In genomic region chr13:25023129-25023528, GRCm38 (mm10) we compare ENCODE assay signal across 29 mouse cellular contexts. TPM values are rescaled to one million over a fixed set of nuclear protein-coding genes. Genes with fewer than 3 reads are reported as not detected.
"Had no signal": no experiment of that assay in that cellular context is flagged by ENCODE, and none has a peak within 500 bp of the region (broad histone marks: within the 10 kb centered on the region; RNA-seq: fewer than 3 reads in every experiment).

No protein-coding gene starts in this region.

- H3K9ac ChIP-seq: embryonic facial prominence, embryonic 12.5 days; embryonic facial prominence, embryonic 13.5 days; embryonic facial prominence, embryonic 15.5 days; forebrain, embryonic 12.5 days; forebrain, embryonic 13.5 days; forebrain, embryonic 15.5 days; forebrain, postnatal 0 days; heart, embryonic 12.5 days had no signal

- H3K9me3 ChIP-seq: embryonic facial prominence, embryonic 10.5 days; embryonic facial prominence, embryonic 12.5 days; embryonic facial prominence, embryonic 13.5 days; embryonic facial prominence, embryonic 15.5 days; forebrain, embryonic 12.5 days; forebrain, embryonic 13.5 days; forebrain, embryonic 15.5 days; heart, embryonic 12.5 days had no signal

- ATAC-seq: forebrain, embryonic 13.5 days; forebrain, embryonic 14.5 days; forebrain, embryonic 15.5 days; forebrain, postnatal 0 days had no signal

- H3K4me2 ChIP-seq: embryonic facial prominence, embryonic 12.5 days; embryonic facial prominence, embryonic 13.5 days; embryonic facial prominence, embryonic 15.5 days; forebrain, embryonic 12.5 days; forebrain, embryonic 13.5 days; forebrain, embryonic 15.5 days; heart, embryonic 11.5 days; heart, embryonic 12.5 days had no signal

- H3K27ac ChIP-seq: embryonic facial prominence, embryonic 10.5 days; embryonic facial prominence, embryonic 12.5 days; embryonic facial prominence, embryonic 13.5 days; embryonic facial prominence, embryonic 15.5 days; forebrain, embryonic 12.5 days; forebrain, embryonic 13.5 days; forebrain, embryonic 15.5 days; gastrocnemius, adult 2 months; heart, adult 2 months had no signal

- H3K36me3 ChIP-seq: embryonic facial prominence, embryonic 12.5 days; embryonic facial prominence, embryonic 15.5 days; forebrain, embryonic 12.5 days; forebrain, embryonic 15.5 days had no signal

- H3K4me3 ChIP-seq: embryonic facial prominence, embryonic 10.5 days; embryonic facial prominence, embryonic 12.5 days; embryonic facial prominence, embryonic 13.5 days; embryonic facial prominence, embryonic 15.5 days; erythroblast, embryonic 14.5 days; forebrain, embryonic 12.5 days; forebrain, embryonic 13.5 days; forebrain, embryonic 15.5 days; gastrocnemius, adult 2 months; heart, adult 2 months; heart, embryonic 12.5 days had no signal

- DNase-seq: cerebellum, adult 9-10 months; cerebellum, adult 9-11 months; cerebellum, postnatal 10 days; cerebellum, postnatal 14 days; cerebellum, postnatal 25 days; cerebellum, postnatal 36 days; embryo, embryonic 11 days; forebrain, postnatal 0 days; gastrocnemius, adult 2 months; gastrocnemius, postnatal 10 days; gastrocnemius, postnatal 14 days; gastrocnemius, postnatal 25 days; gastrocnemius, postnatal 36 days; heart, adult 18-20 months; heart, adult 2 months had no signal

- H3K27me3 ChIP-seq: embryonic facial prominence, embryonic 12.5 days; embryonic facial prominence, embryonic 13.5 days; embryonic facial prominence, embryonic 15.5 days; forebrain, embryonic 12.5 days; forebrain, embryonic 13.5 days; forebrain, embryonic 15.5 days; heart, embryonic 12.5 days had no signal

RNA-seq across cellular contexts. Expression of gene Dcdc2a, which starts 32.7 kb away (rescaled TPM):
- total RNA-seq: common myeloid progenitor, adult 5-6 weeks; gastrocnemius, postnatal 14 days; gastrocnemius, postnatal 25 days; granulocyte monocyte progenitor cell, adult 5-6 weeks; heart, adult 2 months; heart, adult 8-10 months had no signal
- polyA plus RNA-seq: erythroblast, embryonic 14.5 days had no signal
